Mouse (Mus musculus) monocyte, adult 59 days (primary cell): ENCODE data around the gene Zfp992. TPM values are rescaled to one million over a fixed set of nuclear protein-coding genes. Genes with fewer than 3 reads are reported as not detected.

ENCODE experiments used
- total RNA-seq, 2 experiments: library from RNA; stranded (reverse); gene quantifications; one replicate each; pipeline ENCODE4 v1.2.4; 2023

Gene Zfp992
- total RNA-seq: 10 to 100 TPM; 10.9 to 13.7 TPM

GRCm38 (mm10) chr4:146448950-146449349 lies at the start of gene Zfp992:
Gene Zfp992, plus strand, starts transcription at chr4:146449023.

GRCm38 (mm10) chr4:146501727-146502126 lies 52.9 kb downstream of the Zfp992 start, which contains the start of gene Zfp981:
Gene Zfp981, plus strand, starts transcription at chr4:146502027.

Other genes with a start within 250 kb of the Zfp992 start
- 1 to 10 TPM in 1 of 2 experiments, not detected in 1; 1.2 TPM for gene Zfp981, start 53.0 kb downstream of the Zfp992 start, total RNA-seq
- 10 to 100 TPM in 1 of 2 experiments, 1 to 10 TPM in 1; 5.1 to 12.3 TPM for gene Zfp993, start 161.9 kb downstream of the Zfp992 start, total RNA-seq